Mouse (Mus musculus) intestine, embryonic 15.5 days (tissue): ENCODE data around the gene Zfp106. TPM values are rescaled to one million over a fixed set of nuclear protein-coding genes. Genes with fewer than 3 reads are reported as not detected.

Source experiments
- ATAC-seq: fragments of 200-750 bp; cut with Nextera tagmentation; 2 replicates; pipeline ENCODE4 v1.8.0; 2017; ENCODE audit warnings: moderate TSS enrichment, moderate library complexity
- H3K27ac ChIP-seq: fragments of 300-500 bp; sonication (generic); 2 replicates; pipeline ENCODE4 v1.5.1; 2015; ENCODE audit warnings: mild to moderate bottlenecking, inconsistent platforms
- H3K27me3 ChIP-seq: fragments of 300-500 bp; sonication (generic); replicated peaks from 2 replicates; pipeline ENCODE4 v1.6.1; 2015; ENCODE audit warnings: inconsistent platforms
- H3K36me3 ChIP-seq: fragments of 300-500 bp; sonication (generic); 2 replicates; pipeline ENCODE4 v1.6.1; 2015; ENCODE audit warnings: inconsistent platforms
- H3K4me1 ChIP-seq: fragments of 300-500 bp; sonication (generic); replicated peaks from 2 replicates; pipeline ENCODE4 v1.6.1; 2015; ENCODE audit warnings: inconsistent platforms
- H3K4me2 ChIP-seq: fragments of 300-500 bp; sonication (generic); replicated peaks from 2 replicates; pipeline ENCODE4 v1.6.1; 2015; ENCODE audit warnings: mild to moderate bottlenecking, inconsistent platforms
- H3K4me3 ChIP-seq: fragments of 300-500 bp; sonication (generic); replicated peaks from 2 replicates; pipeline ENCODE4 v1.5.1; 2015; ENCODE audit warnings: inconsistent platforms
- H3K9ac ChIP-seq: fragments of 300-500 bp; sonication (generic); 2 replicates; pipeline ENCODE4 v1.6.1; 2015; ENCODE audit warnings: inconsistent platforms
- H3K9me3 ChIP-seq: fragments of 300-500 bp; sonication (generic); 2 replicates; pipeline ENCODE4 v1.6.1; 2016; ENCODE audit warnings: inconsistent platforms
- WGBS: fragments of 180-500 bp; shearing (Covaris S2); methylation state at CpG from one replicate; pipeline ENCODE4 v1.1.7; 2015; 5-methylcytosine and 5-hydroxymethylcytosine counted together
- polyA plus RNA-seq: library from polyadenylated mRNA; unstranded; fragments of >200 nt; fragmentation: Nextera tagmentation; extraction: Ambion mirVana; gene quantifications from 2 replicates; pipeline ENCODE4 v1.2.1, GENCODE M21; 2015

Zfp106 gene
- polyA plus RNA-seq, 1 experiment from 2014 or later: 46.5 TPM

DNA sequence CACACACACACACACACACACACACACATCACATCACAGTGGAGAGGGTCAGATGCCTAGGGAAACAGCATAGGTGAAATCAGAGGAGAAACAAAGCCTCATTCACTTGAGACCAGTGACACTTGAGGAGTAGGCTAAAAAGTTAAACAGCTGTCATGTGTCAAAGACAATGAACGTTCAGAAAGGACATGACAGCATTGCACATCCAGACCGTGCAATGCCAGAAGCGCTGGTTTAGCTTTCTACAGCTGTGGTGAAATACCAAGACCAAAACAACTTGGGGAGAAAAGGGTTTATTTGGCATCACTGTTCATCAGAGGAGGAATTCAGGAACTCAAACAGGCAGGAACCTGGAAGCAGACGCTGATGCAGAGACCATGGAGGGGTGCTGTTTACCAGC is 70.4 kb downstream of the Zfp106 start:
- H3K9me3 ChIP-seq: no peaks in the 10 kb centered on the region
- no peak overlapping the region for H3K4me3 ChIP-seq
- H3K27me3 ChIP-seq: no peaks in the 10 kb centered on the region
- no peak overlapping the region for H3K27ac ChIP-seq
- no peak for ATAC-seq
- H3K4me2 ChIP-seq: no peak overlapping the region
- WGBS: 56% methylated on average over 4 of the region's 4 CpGs
- no peak overlapping the region for H3K9ac ChIP-seq
- H3K36me3 ChIP-seq: no peaks in the 10 kb centered on the region
- H3K4me1 ChIP-seq: no peaks in the 10 kb centered on the region

DNA sequence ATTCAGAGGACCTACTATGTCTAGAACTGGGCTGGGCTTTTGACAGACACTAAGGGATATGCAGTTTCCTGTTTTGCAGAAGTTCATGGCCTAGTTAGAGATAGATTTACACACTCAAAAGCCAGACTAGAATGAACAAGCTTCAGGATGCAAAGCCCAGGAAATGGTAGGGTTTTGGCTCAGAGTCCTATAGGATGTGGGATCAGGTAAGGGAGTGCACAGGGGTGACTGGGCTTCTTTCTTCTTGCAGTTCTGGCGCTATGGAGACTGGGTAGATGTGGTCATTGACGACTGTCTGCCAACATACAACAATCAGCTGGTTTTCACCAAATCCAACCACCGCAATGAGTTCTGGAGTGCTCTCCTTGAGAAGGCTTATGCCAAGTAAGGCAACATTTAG is 79.4 kb downstream of the Zfp106 start:
- Histone ChIP-seq H3K9me3 (no peaks in the 10 kb centered on the region), H3K4me2 (no peak overlapping the region), H3K4me3 (no peak overlapping the region), H3K9ac (no peak overlapping the region), H3K4me1 (no peaks in the 10 kb centered on the region), H3K27ac (no peak overlapping the region), H3K27me3 (no peaks in the 10 kb centered on the region), H3K36me3 (no peaks in the 10 kb centered on the region)
- WGBS: 86% methylated on average over 3 of the region's 3 CpGs
- no peak for ATAC-seq

- WGBS: 58% methylated on average over 8 of the region's 8 CpGs
- Histone ChIP-seq H3K36me3 (no peaks in the 10 kb centered on the region), H3K27me3 (no peaks in the 10 kb centered on the region), H3K4me1 (no peaks in the 10 kb centered on the region), H3K27ac (0 out of 2 replicates have a peak overlapping the region, but pooled peaks have one; percentile 4), H3K9me3 (no peaks in the 10 kb centered on the region), H3K4me3 (no peak overlapping the region), H3K4me2 (0 out of 2 replicates have a peak overlapping the region, but pooled peaks have one; percentile 0), H3K9ac (no peak overlapping the region)
- peak; percentile 89 for ATAC-seq
Observed at GRCm38 (mm10) chr2:120482506-120483389, 80.9 kb downstream of the Zfp106 start.

- H3K27me3 ChIP-seq: no peaks in the 10 kb centered on the region
- no peak overlapping the region for H3K4me2 ChIP-seq
Observed at GRCm38 (mm10) chr2:120481921-120482320, 81.7 kb downstream of the Zfp106 start.

DNA sequence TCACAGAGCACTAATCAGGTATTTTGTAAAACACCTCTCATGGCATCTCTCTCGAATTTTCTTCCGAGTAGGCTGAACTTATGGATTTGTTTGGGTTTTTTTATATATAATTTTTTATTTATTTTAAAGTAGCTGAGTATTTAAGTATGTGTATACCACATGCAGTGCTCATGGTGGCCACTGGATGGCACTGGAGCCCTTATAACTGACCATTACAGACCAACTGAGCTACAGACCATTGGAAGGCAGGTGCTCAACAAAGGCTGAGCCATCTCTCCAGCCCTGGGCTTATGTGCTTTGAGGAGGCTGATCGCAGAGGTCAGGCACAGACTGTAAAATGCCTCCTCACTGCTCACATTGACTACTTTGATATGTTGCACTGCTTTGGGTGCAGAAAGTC is 85.0 kb downstream of the Zfp106 start:
- H3K27me3 ChIP-seq: no peaks in the 10 kb centered on the region
- no peak overlapping the region for H3K4me3 ChIP-seq
- H3K9ac ChIP-seq: no peak overlapping the region
- WGBS: 52% methylated on average over 3 of the region's 3 CpGs
- ATAC-seq: no peak
- no peaks in the 10 kb centered on the region for H3K4me1 ChIP-seq
- H3K4me2 ChIP-seq: no peak overlapping the region
- H3K9me3 ChIP-seq: no peaks in the 10 kb centered on the region
- no peak overlapping the region for H3K27ac ChIP-seq
- no peaks in the 10 kb centered on the region for H3K36me3 ChIP-seq

More at GRCm38 (mm10) chr2:120481921-120482320, 81.7 kb downstream of the Zfp106 start:
- WGBS: 57% methylated on average over 8 of the region's 8 CpGs
- no peaks in the 10 kb centered on the region for H3K9me3 ChIP-seq
- no peak overlapping the region for H3K9ac ChIP-seq
- H3K27ac ChIP-seq: no peak overlapping the region
- no peaks in the 10 kb centered on the region for H3K4me1 ChIP-seq
- no peaks in the 10 kb centered on the region for H3K36me3 ChIP-seq
- no peak overlapping the region for H3K4me3 ChIP-seq
- no peak for ATAC-seq

DNA sequence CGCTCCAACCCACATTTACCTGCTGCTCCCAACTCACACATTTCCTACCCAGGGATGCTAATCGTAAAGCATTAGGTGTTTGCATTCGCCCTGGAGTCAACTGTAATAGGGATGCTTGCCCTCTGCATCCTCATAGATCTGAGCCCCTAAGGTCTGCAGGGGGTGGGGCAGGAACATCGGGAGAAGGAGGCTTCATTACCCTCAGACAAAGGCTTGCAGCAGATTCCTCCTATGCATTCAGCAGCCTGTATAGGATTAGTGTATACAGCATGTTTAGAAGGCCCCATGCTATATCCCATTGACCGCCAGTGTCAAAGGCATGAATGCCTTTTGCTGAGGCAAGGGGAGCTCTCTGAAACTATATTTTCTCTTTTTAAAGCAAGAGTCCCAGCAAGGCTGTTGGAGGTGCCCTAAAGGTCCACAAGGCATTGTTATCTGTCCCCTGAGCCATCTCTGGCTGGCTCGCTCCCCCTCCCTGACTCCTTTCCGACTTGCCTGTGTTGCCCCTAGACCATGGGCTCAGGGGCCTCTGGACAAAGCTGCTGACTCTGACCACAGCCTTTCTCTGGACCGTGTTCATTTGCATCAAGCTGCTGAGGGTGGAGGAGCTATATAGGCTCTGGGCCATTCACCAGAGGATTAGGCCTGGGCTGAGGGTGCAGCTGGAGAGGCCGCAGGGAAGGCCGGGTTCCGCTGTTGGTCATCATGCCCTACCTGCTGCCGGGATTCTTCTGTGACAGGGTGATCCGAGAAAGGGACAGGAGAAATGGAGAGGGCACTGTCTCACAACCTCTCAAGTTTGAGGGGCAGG is 87.2 kb downstream of the Zfp106 start:
- Histone ChIP-seq H3K9me3 (no peaks in the 10 kb centered on the region), H3K36me3 (no peaks in the 10 kb centered on the region), H3K9ac (no peak overlapping the region), H3K27me3 (no peaks in the 10 kb centered on the region), H3K4me2 (no peak overlapping the region), H3K4me3 (no peak overlapping the region), H3K4me1 (no peaks in the 10 kb centered on the region), H3K27ac (no peak overlapping the region)
- WGBS: 83% methylated on average over 13 of the region's 13 CpGs
- ATAC-seq: no peak

DNA sequence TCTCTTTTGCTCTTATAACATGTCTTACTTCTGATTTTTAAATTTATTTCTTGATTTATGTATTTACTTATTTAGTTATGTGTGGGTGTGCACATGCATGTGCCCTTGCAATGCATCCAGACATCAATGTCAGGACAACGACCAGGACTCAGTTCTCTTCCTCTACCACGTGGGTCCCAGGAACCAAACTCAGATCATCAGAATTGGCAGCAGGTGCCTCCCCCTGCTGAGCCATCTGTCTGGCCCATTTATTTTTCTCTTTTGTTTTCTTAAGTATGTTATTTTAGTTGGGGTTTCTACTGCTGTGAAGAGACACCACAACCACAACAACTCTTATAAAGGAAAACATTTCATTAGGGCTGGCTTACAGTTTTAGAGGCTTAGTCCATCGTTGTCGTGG is 92.8 kb downstream of the Zfp106 start:
- Histone ChIP-seq H3K36me3 (no peaks in the 10 kb centered on the region), H3K27ac (no peak overlapping the region), H3K9me3 (no peaks in the 10 kb centered on the region), H3K27me3 (no peaks in the 10 kb centered on the region), H3K4me3 (no peak overlapping the region), H3K9ac (no peak overlapping the region), H3K4me2 (no peak overlapping the region), H3K4me1 (no peaks in the 10 kb centered on the region)
- no peak for ATAC-seq
- WGBS: 73% methylated on average over 4 of the region's 4 CpGs

DNA sequence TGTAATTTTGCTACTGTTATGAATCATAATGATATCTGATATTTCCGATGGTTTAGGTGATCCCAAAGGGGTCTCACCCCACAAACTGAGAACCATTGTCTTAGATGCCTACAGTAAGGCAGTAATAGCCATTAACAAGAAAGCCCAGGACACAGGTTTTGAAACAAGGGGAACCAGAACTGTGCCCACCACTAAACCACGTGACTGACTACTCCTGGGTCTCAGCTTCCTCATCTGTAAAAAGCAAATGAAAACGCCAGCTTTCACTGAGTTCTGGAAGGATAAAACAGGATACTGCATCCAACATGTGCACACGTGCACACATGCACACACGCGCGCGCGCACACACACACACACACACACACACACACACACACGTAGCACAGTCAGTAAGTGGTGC is 93.9 kb downstream of the Zfp106 start:
- no peak for ATAC-seq
- H3K4me1 ChIP-seq: no peaks in the 10 kb centered on the region
- no peak overlapping the region for H3K4me3 ChIP-seq
- no peaks in the 10 kb centered on the region for H3K9me3 ChIP-seq
- 92% methylated on average over 10 of the region's 10 CpGs for WGBS
- H3K9ac ChIP-seq: no peak overlapping the region
- H3K27ac ChIP-seq: no peak overlapping the region
- no peaks in the 10 kb centered on the region for H3K27me3 ChIP-seq
- no peak overlapping the region for H3K4me2 ChIP-seq
- no peaks in the 10 kb centered on the region for H3K36me3 ChIP-seq

DNA sequence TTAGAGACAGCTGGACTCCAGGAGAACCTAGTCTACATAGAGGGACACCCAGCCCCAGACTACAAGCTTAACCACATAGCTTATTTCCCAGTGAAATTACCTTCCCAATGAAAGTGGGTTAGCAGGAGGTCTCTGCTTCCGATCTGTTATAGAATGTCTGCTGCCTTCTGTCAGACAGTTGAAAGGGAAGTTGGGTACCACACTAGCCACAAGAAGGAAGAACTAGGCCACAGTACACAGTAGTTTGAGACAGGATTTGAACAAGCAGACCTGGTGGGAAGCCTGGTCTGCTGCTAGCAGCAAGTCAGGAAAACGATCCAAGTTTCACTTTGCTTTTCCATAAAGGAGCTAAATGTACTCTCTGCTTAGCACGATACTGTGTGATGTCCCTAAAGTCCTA is 94.4 kb downstream of the Zfp106 start:
- ATAC-seq: no peak
- Histone ChIP-seq H3K4me1 (no peaks in the 10 kb centered on the region), H3K27me3 (no peaks in the 10 kb centered on the region), H3K9me3 (no peaks in the 10 kb centered on the region), H3K36me3 (no peaks in the 10 kb centered on the region), H3K27ac (no peak overlapping the region), H3K4me2 (no peak overlapping the region), H3K9ac (no peak overlapping the region), H3K4me3 (no peak overlapping the region)
- 92% methylated on average over 3 of the region's 3 CpGs for WGBS

GRCm38 (mm10) chr2:120468011-120468410 is 95.6 kb downstream of the Zfp106 start:
- ATAC-seq: no peak
- H3K27me3 ChIP-seq: no peaks in the 10 kb centered on the region

GRCm38 (mm10) chr2:120465397-120465785 is 98.3 kb downstream of the Zfp106 start:
- H3K9me3 ChIP-seq: no peaks in the 10 kb centered on the region
- no peaks in the 10 kb centered on the region for H3K4me1 ChIP-seq
- no peak overlapping the region for H3K9ac ChIP-seq
- no peak for ATAC-seq
- H3K4me2 ChIP-seq: no peak overlapping the region
- no peak overlapping the region for H3K27ac ChIP-seq
- no peaks in the 10 kb centered on the region for H3K27me3 ChIP-seq
- 73% methylated on average over 5 of the region's 5 CpGs for WGBS
- no peak overlapping the region for H3K4me3 ChIP-seq
- H3K36me3 ChIP-seq: no peaks in the 10 kb centered on the region

More at GRCm38 (mm10) chr2:120468011-120468410, 95.6 kb downstream of the Zfp106 start:
- Histone ChIP-seq H3K9me3 (no peaks in the 10 kb centered on the region), H3K4me2 (no peak overlapping the region), H3K4me3 (no peak overlapping the region), H3K36me3 (no peaks in the 10 kb centered on the region), H3K27ac (no peak overlapping the region), H3K9ac (no peak overlapping the region), H3K4me1 (no peaks in the 10 kb centered on the region)

DNA sequence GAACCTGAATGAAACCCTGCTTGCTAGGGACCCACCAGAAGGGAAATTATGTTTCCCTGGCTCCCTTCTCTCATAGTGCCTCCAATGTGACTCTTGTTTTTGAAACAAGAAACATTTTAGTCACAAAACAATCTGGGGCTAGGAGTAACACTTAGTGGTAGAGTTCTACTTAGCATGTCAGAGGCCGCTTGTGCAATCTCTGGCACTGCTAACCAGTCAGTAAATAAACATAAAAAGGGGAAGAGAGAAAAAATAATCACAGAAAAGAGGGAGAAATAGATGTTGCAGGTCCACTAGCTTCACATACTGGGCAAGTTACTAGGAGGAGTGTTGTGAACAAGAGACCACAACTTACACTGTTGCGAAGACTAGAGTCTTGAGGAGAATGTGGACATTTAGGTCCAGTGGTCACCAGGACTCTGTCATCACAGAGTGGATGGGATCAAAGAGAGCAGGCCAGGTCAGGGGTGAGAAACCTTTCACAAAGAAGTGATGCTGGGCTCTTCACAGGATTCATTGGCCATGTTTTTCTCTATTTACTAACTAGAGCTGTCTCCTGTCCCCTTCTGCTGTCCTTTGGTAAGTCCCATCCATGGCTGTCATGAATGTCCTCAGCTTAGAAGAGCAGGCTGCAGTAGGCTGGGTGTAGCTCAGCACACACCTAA is 98.8 kb downstream of the Zfp106 start:
- Histone ChIP-seq H3K36me3 (no peaks in the 10 kb centered on the region), H3K4me3 (no peak overlapping the region), H3K27ac (no peak overlapping the region), H3K4me1 (no peaks in the 10 kb centered on the region), H3K4me2 (no peak overlapping the region), H3K27me3 (no peaks in the 10 kb centered on the region), H3K9me3 (no peaks in the 10 kb centered on the region), H3K9ac (no peak overlapping the region)
- ATAC-seq: no peak
- WGBS: 94% methylated on average over 2 of the region's 2 CpGs
